Mouse (Mus musculus): ENCODE results near the gene Riox2. TPM values are rescaled to one million over a fixed set of nuclear protein-coding genes. Genes with fewer than 3 reads are reported as not detected.

Gene Riox2
- polyA plus RNA-seq, 1 experiment from 2014 or later, result 34.2 TPM

- WGBS, result 78% methylated on average over 4 of the region's 4 CpGs
- Histone ChIP-seq H3K36me3 (replicated peaks; ENCODE audit: control insufficient read depth, insufficient read depth, low read depth, low read length) (no peaks in the 10 kb centered on the region), H3K4me1 (ENCODE audit: control insufficient read depth, insufficient read depth, low read length) (no peaks in the 10 kb centered on the region), H3K4me2 (ENCODE audit: low read depth, low read length) (no peak overlapping the region), H3K9me3 (replicated peaks; ENCODE audit: control insufficient read depth, low read length) (no peaks in the 10 kb centered on the region; the same call in 1 of the 2 replicates), H3K27ac (replicated peaks; ENCODE audit: low read depth, low read length) (no peak overlapping the region), H3K27me3 (ENCODE audit: control insufficient read depth, insufficient read depth, low read length) (no peaks in the 10 kb centered on the region), H3K4me3 (ENCODE audit: low read depth, low read length) (no peak overlapping the region), H3K9ac (replicated peaks; ENCODE audit: low read length) (no peak overlapping the region)
- DNase-seq (ENCODE audit: low spot score) (no peak), ATAC-seq (replicated peaks; ENCODE audit: insufficient number of reproducible peaks, low FRiP score, low TSS enrichment, low read depth) (no peak)
Measured at GRCm38 (mm10) chr16:59463567-59463966, 8.0 kb upstream of the Riox2 start.

GRCm38 (mm10) chr16:59463973-59464372, 7.6 kb upstream of the Riox2 start:
- DNase-seq (ENCODE audit: low spot score), result no peak
- no peak overlapping the region for H3K9ac ChIP-seq (replicated peaks; ENCODE audit: low read length)
- H3K4me1 ChIP-seq (ENCODE audit: control insufficient read depth, insufficient read depth, low read length), result no peaks in the 10 kb centered on the region
- no peak overlapping the region for H3K27ac ChIP-seq (replicated peaks; ENCODE audit: low read depth, low read length)
- H3K4me2 ChIP-seq (ENCODE audit: low read depth, low read length), result no peak overlapping the region
- H3K4me3 ChIP-seq (ENCODE audit: low read depth, low read length), result no peak overlapping the region
- no peaks in the 10 kb centered on the region for H3K36me3 ChIP-seq (replicated peaks; ENCODE audit: control insufficient read depth, insufficient read depth, low read depth, low read length)
- 91% methylated on average over 6 of the region's 6 CpGs for WGBS
- H3K27me3 ChIP-seq (ENCODE audit: control insufficient read depth, insufficient read depth, low read length), result no peaks in the 10 kb centered on the region
- H3K9me3 ChIP-seq (replicated peaks; ENCODE audit: control insufficient read depth, low read length), result no peaks in the 10 kb centered on the region; the same call in 1 of the 2 replicates
- ATAC-seq (replicated peaks; ENCODE audit: insufficient number of reproducible peaks, low FRiP score, low TSS enrichment, low read depth), result no peak

GRCm38 (mm10) chr16:59469846-59470245, 1.7 kb upstream of the Riox2 start:
- ATAC-seq (replicated peaks; ENCODE audit: insufficient number of reproducible peaks, low FRiP score, low TSS enrichment, low read depth) (no peak), DNase-seq (ENCODE audit: low spot score) (no peak)
- Histone ChIP-seq H3K4me2 (ENCODE audit: low read depth, low read length) (no peak overlapping the region), H3K9me3 (replicated peaks; ENCODE audit: control insufficient read depth, low read length) (no peaks in the 10 kb centered on the region; the same call in 1 of the 2 replicates), H3K27me3 (ENCODE audit: control insufficient read depth, insufficient read depth, low read length) (no peaks in the 10 kb centered on the region), H3K36me3 (replicated peaks; ENCODE audit: control insufficient read depth, insufficient read depth, low read depth, low read length) (no peaks in the 10 kb centered on the region), H3K4me3 (ENCODE audit: low read depth, low read length) (no peak overlapping the region), H3K9ac (replicated peaks; ENCODE audit: low read length) (no peak overlapping the region), H3K4me1 (ENCODE audit: control insufficient read depth, insufficient read depth, low read length) (no peaks in the 10 kb centered on the region), H3K27ac (replicated peaks; ENCODE audit: low read depth, low read length) (no peak overlapping the region)
- 88% methylated on average over 1 of the region's 1 CpGs for WGBS

- Histone ChIP-seq H3K4me2 (ENCODE audit: low read depth, low read length) (peak overlapping the region; percentile 52; the same call in 1 of the 2 replicates), H3K4me1 (ENCODE audit: control insufficient read depth, insufficient read depth, low read length) (no peaks in the 10 kb centered on the region), H3K9ac (replicated peaks; ENCODE audit: low read length) (no peak overlapping the region), H3K36me3 (replicated peaks; ENCODE audit: control insufficient read depth, insufficient read depth, low read depth, low read length) (no peaks in the 10 kb centered on the region), H3K9me3 (replicated peaks; ENCODE audit: control insufficient read depth, low read length) (no peaks in the 10 kb centered on the region), H3K4me3 (ENCODE audit: low read depth, low read length) (peak overlapping the region; percentile 57), H3K27ac (replicated peaks; ENCODE audit: low read depth, low read length) (no peak overlapping the region), H3K27me3 (ENCODE audit: control insufficient read depth, insufficient read depth, low read length) (no peaks in the 10 kb centered on the region)
- DNase-seq (ENCODE audit: low spot score) (no peak), ATAC-seq (replicated peaks; ENCODE audit: insufficient number of reproducible peaks, low FRiP score, low TSS enrichment, low read depth) (no peak)
- WGBS, result 59% methylated on average over 6 of the region's 6 CpGs
Measured at GRCm38 (mm10) chr16:59472546-59472945, 971 bp downstream of the Riox2 start.

- Histone ChIP-seq H3K36me3 (replicated peaks; ENCODE audit: control insufficient read depth, insufficient read depth, low read depth, low read length) (no peaks in the 10 kb centered on the region; the same call in 1 of the 2 replicates), H3K4me2 (ENCODE audit: low read depth, low read length) (no peak overlapping the region)
Measured at GRCm38 (mm10) chr16:59474788-59475187, 3.2 kb downstream of the Riox2 start.

GRCm38 (mm10) chr16:59477955-59478354, 6.4 kb downstream of the Riox2 start:
- H3K4me1 ChIP-seq (ENCODE audit: control insufficient read depth, insufficient read depth, low read length), result no peaks in the 10 kb centered on the region
- H3K36me3 ChIP-seq (replicated peaks; ENCODE audit: control insufficient read depth, insufficient read depth, low read depth, low read length), result no peaks in the 10 kb centered on the region; the same call in none of the 2 replicates
- H3K27ac ChIP-seq (replicated peaks; ENCODE audit: low read depth, low read length), result no peak overlapping the region
- ATAC-seq (replicated peaks; ENCODE audit: insufficient number of reproducible peaks, low FRiP score, low TSS enrichment, low read depth) (no peak), DNase-seq (ENCODE audit: low spot score) (no peak)
- no peaks in the 10 kb centered on the region for H3K27me3 ChIP-seq (ENCODE audit: control insufficient read depth, insufficient read depth, low read length)
- WGBS, result 90% methylated on average over 3 of the region's 3 CpGs
- H3K4me2 ChIP-seq (ENCODE audit: low read depth, low read length), result no peak overlapping the region
- H3K9ac ChIP-seq (replicated peaks; ENCODE audit: low read length), result no peak overlapping the region
- H3K4me3 ChIP-seq (ENCODE audit: low read depth, low read length), result no peak overlapping the region
- H3K9me3 ChIP-seq (replicated peaks; ENCODE audit: control insufficient read depth, low read length), result no peaks in the 10 kb centered on the region

More at GRCm38 (mm10) chr16:59474788-59475187, 3.2 kb downstream of the Riox2 start:
- Histone ChIP-seq H3K27me3 (ENCODE audit: control insufficient read depth, insufficient read depth, low read length) (no peaks in the 10 kb centered on the region), H3K4me3 (ENCODE audit: low read depth, low read length) (no peak overlapping the region), H3K4me1 (ENCODE audit: control insufficient read depth, insufficient read depth, low read length) (no peaks in the 10 kb centered on the region), H3K9ac (replicated peaks; ENCODE audit: low read length) (no peak overlapping the region), H3K27ac (replicated peaks; ENCODE audit: low read depth, low read length) (no peak overlapping the region), H3K9me3 (replicated peaks; ENCODE audit: control insufficient read depth, low read length) (no peaks in the 10 kb centered on the region)
- WGBS, result 29% methylated on average over 1 of the region's 1 CpGs
- DNase-seq (ENCODE audit: low spot score) (peak; percentile 62), ATAC-seq (replicated peaks; ENCODE audit: insufficient number of reproducible peaks, low FRiP score, low TSS enrichment, low read depth) (no peak)

- no peaks in the 10 kb centered on the region for H3K9me3 ChIP-seq (replicated peaks; ENCODE audit: control insufficient read depth, low read length)
- no peak overlapping the region for H3K27ac ChIP-seq (replicated peaks; ENCODE audit: low read depth, low read length)
- no peaks in the 10 kb centered on the region for H3K27me3 ChIP-seq (ENCODE audit: control insufficient read depth, insufficient read depth, low read length)
- H3K36me3 ChIP-seq (replicated peaks; ENCODE audit: control insufficient read depth, insufficient read depth, low read depth, low read length), result peaks cover 5% of the 10 kb centered on the region
- H3K4me3 ChIP-seq (ENCODE audit: low read depth, low read length), result no peak overlapping the region
- H3K4me2 ChIP-seq (ENCODE audit: low read depth, low read length), result no peak overlapping the region
- DNase-seq (ENCODE audit: low spot score), result no peak
- no peak for ATAC-seq (replicated peaks; ENCODE audit: insufficient number of reproducible peaks, low FRiP score, low TSS enrichment, low read depth)
- 85% methylated on average over 7 of the region's 7 CpGs for WGBS
- no peak overlapping the region for H3K9ac ChIP-seq (replicated peaks; ENCODE audit: low read length)
- no peaks in the 10 kb centered on the region for H3K4me1 ChIP-seq (ENCODE audit: control insufficient read depth, insufficient read depth, low read length)
Measured at GRCm38 (mm10) chr16:59487239-59487638, 15.7 kb downstream of the Riox2 start.

GRCm38 (mm10) chr16:59487975-59488548, 16.5 kb downstream of the Riox2 start:
- peaks cover 5% of the 10 kb centered on the region for H3K36me3 ChIP-seq (replicated peaks; ENCODE audit: control insufficient read depth, insufficient read depth, low read depth, low read length)
- ATAC-seq (replicated peaks; ENCODE audit: insufficient number of reproducible peaks, low FRiP score, low TSS enrichment, low read depth), result no peak
- no peak overlapping the region for H3K27ac ChIP-seq (replicated peaks; ENCODE audit: low read depth, low read length)
- H3K9me3 ChIP-seq (replicated peaks; ENCODE audit: control insufficient read depth, low read length), result no peaks in the 10 kb centered on the region
- H3K4me2 ChIP-seq (ENCODE audit: low read depth, low read length), result no peak overlapping the region
- H3K9ac ChIP-seq (replicated peaks; ENCODE audit: low read length), result no peak overlapping the region
- no peaks in the 10 kb centered on the region for H3K27me3 ChIP-seq (ENCODE audit: control insufficient read depth, insufficient read depth, low read length)
- no peak for DNase-seq (ENCODE audit: low spot score)
- 91% methylated on average over 9 of the region's 9 CpGs for WGBS
- no peak overlapping the region for H3K4me3 ChIP-seq (ENCODE audit: low read depth, low read length)
- H3K4me1 ChIP-seq (ENCODE audit: control insufficient read depth, insufficient read depth, low read length), result no peaks in the 10 kb centered on the region
